Mouse (Mus musculus) cerebellum, adult (tissue): ENCODE data around the gene Prrg2.
A peak's percentile ranks its signal among the peaks of the same experiment; 100 is the strongest.

Experiments
- ATAC-seq: cut with Nextera tagmentation; 2 replicates; pipeline ENCODE4 v1.9.2; 2017; ENCODE audit warnings: mild to moderate bottlenecking, moderate library complexity, mixed read lengths; ENCODE audit not compliant: insufficient number of reproducible peaks, low FRiP score, low TSS enrichment

Prrg2 gene

DNA sequence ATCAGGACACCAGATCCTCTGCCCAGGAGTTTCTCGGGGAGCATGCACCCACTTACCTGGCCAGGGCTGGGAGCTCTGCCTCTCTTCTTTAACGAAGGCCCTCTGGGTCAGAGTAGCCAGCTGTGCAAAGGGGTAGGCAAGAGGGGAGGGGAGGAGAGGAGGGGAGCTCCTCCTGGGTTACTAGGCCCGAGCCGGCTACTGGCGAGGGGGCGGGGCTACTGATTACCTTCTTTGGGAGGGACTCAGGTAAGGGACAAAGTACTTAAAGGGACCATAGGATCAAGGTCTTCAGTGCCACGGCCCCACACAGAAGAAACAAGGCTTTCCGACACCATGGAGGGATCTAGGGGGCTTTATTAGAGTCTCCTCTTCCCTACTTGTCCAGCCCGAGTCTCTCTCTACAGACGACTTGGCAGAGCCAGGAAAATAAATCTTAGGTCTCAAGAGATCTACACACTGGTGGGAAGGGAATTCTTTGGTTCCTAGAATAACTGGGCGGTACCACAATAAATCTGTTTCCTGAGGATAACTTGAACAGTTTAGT lies 873 bp downstream of the Prrg2 start:
- ATAC-seq: no peak

DNA sequence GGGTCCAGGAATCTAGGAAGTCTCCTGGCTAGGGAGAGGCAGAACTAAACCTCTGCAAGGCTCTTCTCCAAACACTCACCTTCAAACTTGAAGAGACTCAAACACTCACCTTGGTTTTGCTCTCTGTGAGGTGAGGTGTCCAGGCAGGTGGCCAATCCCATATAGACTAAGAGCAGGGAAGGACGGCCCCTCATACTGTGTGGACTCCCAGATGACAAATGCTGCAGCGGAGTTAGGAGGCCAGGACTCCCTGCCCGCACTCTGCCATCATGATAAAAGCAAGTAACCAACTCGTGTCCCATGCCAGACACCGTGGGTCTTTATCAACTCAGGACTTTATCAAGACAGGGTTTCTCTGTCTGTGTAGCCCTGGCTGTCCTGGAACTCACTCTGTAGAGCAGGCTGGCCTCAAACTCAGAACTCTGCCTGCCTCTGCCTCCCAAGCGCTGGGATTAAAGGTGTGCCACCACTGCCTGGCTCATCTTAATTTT lies 1.8 kb downstream of the Prrg2 start:
- ATAC-seq: no peak

DNA sequence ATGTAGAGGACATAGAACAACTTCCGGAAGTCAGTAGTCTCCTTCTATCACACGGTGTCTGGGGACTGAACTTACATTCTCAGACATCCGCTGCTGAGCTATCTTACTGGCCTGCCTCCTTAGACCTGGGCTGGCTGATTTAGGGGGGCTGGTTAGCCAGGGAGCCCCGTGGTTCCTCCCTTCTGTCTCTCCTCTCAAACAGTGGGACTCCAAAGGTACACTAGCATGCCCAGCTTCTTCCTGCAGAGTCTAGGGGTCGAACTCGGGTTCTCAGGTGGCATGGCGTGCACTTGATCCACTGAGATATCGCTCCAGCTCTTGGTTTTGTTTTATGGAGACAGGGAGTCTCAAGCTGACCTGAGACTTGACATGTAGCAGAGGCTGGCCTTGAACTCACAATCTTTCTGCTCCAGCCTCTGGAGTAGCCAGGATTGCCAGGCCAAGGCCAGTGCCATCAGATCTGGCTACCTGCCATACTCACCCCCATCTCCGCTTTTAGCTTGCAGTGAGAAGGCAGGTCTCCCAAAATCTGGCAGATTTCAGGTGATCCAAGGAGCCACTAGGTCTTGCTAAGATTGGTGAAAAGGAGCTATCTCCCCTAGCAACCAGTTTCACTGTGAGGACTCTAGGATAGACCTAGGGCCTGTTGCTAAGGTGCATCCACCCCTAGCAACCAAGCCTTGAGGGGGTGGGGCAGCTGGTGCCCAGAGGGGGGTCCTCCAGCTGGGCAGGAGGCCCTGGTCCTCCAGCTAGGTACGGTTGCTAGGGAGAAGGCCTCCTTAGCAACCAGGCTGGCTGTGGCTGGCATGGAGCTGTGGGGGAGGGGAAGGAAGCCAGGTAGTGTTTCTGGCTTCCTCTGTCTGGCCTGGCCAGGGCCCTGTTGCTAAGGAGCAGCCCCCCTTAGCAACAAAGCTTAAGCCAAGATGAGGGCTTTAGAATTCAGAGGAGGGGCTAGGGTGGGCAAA lies 3.6 kb downstream of the Prrg2 start:
- ATAC-seq: no peak

DNA sequence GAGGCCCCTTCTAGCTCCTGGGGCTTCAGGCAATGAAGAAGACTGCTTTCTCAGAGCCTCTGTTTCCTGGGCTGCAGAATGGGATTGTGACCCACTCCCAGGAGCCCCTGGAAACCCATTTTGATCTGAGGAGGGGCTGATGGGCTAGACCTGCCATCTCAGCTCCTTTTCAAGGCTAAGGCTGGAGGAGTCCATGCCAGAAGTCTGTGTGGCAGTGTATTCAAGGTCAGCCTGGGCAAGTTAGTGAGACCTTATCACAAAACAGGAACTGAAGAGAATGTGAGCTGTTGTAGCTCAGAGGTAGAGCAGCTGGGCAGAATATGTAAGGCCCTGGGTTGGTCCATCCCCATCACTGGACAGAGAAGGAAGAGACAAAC lies 5.5 kb downstream of the Prrg2 start:
- no peak for ATAC-seq

DNA sequence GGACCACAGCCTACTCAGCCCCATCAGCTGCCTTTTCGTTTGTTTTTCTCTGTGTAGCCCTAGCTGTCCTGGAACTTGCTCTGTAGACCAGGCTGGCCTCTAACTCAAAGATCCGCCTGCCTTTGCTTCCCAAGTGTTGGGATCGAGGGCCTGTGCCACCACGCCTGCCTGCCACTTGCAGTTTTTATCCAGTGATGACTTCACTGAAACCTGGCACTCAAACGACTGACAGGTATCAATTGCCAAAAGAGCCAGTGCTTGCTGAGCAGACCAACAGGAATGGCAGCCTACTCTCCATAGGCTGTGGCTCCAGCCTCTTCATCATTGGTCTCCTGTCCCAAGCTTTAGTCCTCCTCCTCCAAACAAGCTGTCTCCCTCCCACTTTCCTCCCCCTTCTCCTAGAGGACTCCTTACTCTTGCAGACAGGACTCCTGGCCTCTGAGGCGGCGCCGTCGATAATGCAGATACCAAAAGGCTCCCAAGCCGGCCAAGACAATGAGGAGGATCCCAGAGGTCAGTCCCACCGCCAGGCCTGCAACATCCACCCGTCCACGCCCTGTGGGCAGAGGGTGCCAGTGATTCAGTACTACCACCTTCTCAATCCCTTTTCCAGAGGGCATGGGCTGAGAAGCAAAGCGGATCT lies 6.0 kb downstream of the Prrg2 start:
- ATAC-seq: no peak

DNA sequence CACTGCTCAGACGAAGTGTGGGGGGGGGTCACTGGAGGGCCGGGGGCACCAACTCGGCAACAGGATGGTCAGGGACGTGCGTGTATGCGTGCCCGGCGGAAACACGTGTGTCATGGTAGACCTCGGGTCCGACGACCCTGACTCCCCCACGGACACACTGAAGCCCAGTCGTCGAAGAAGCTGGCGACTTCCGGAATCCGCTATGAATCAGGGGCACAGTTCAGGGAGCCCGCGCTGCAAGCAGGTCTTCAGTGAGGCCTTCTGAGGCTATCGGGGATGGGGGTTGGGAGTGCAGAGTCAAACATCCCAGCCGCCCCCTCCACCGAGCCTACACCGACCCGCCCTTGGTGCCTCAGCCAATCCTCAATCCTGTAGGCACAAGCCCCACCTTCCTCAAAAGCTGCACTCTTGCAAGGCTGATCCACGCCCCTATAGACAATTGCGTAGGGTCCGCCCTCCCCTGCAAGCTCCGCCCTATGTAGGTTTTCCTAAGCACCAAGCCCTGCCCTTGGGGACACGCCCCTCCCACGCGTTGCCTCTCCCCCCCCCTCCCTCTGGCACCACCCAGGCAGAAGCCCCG lies 8.5 kb downstream of the Prrg2 start:
- peak; percentile 84 for ATAC-seq

DNA sequence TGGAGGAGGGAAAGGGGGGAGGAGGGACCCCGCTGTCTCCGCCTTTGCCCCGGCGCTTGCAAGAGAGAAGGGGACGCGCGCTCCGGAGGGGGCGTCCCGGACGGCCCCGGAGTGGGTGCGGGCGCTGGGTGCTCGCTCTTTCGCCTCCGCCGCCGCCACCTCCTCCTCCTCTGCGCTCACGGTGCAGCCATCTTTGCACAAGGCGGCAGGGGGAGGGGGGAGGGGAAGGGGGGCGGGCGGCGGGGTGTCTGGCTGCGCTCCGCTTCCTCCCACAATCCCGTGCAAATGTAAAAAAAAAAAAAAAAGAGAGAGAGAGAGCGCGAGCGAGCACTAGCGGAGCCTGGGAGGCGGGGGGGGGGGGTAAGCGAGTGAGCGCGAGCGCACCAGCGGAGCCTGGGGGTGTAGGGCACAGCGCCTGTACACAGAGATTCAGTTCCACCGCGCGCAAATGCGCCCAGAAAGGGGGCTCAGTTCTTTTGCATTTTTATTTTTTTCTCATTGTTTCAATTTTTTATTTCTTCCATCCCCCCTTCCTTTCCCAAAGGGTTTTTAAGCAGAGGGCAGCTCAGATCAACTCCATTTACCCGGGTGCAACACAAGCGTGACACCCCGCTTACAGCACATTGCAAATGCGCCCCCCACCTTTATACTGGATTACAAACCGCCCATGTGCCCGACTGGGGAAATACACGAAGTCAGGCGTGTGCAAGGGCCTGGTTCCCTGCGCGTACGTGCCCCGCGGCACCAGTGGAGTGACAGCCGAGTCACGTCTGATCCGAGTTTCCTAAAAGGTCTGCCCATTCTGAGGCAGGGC lies 9.2 kb downstream of the Prrg2 start:
- ATAC-seq: no peak; the same call in 1 of the 2 replicates

DNA sequence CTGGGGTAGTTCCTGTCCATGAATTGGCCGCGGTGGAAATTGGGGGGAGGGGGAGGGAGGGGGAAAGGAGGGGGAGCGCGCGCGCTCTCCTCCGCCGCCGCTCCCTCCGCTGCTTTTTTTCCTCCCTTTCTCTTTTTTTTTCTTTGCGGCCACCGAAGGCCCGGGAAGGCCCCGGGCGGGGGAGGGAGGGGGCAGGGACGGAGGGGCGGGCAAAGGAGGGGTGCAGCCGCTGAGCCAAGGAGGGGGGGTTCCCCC lies 9.7 kb downstream of the Prrg2 start, which contains the start of gene Prr12:
Gene Prr12 (minus strand): TSS at position 20 of the 255 bp plus-strand sequence.
- no peak for ATAC-seq

DNA sequence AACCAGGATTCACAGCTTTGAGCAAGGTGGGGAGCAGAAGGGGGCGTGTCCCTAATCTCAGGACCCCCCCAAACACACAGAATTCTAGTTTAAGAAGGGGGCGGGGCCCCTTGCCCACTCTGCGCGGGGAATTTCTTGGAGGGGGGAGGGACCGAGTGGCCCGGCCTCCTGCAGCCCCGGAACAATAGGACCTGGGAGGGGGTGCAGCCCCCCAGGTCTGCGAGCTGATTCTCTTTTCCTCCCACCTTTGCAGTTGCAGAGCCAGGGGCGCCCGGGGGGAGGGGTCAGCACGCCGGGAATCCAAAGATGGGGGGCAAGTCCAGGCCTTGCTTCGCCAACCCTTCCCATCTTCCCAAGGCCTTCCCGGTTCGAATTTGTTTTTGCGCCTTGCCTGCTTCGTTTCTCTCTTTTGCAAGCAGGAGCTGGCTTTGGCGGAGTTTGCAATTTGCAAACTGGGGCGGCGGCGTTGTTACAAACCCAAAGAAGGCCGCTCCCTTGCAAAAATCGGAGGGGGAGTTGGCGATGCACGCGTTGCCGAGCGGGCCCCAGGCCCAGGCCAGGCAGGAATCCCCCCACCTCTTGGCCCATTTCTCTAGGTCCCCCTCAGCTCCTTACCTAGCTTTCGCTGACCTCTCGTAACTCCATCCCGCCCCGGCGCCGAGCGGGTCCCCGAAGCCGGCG lies 10.2 kb downstream of the Prrg2 start:
- ATAC-seq: no peak

DNA sequence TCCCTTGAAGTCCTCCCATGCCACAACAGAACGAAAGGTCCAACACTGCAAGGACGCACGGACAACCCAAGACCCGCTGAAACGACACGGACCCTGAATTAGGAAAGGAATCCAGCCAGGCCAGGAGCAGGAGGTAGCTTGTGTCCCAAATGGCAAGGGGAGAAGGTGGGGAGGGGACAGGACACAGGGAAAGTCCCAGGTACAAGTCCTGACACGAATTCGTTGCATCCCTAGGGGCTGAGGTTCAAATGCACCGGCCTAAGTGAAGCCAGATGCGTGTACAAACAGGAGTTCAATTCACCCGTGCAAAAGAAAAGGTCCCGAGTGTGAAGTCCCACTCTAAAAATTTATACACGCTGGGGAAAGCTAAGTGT lies 10.9 kb downstream of the Prrg2 start:
- no peak for ATAC-seq

DNA sequence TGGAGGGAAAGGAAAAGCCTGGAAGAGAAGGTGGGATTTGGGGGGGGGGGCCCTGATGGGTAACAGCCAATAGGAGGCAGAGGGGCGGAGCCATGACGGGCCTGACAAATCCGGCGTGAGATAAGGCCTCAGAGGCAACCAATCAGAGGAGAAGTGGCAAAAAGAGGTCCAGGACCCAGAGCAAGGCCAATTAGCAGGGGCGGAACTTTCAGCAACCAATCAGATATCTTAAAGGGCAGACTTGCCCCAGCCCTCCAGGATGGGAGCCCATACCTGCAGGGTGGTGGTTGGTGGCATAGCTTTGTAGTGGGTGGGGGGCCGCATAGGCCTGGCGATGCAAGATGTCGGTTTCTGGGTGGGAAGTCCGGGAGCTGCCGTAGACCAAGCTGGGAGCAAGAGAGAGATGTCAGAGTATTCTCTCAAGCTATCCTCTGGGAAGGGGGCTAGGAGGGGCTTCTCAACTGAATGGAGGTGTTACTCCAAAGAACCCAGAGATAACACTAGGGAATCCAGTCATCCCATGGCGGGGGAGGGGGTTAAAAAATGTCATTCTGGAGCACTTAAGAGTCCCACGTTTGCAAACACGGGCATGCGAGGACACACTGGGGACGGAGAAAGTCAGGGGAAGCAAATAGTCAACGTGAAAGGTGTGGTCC lies 11.4 kb downstream of the Prrg2 start:
- ATAC-seq: 0 out of 2 replicates have a peak, but pooled peaks have one; percentile 32

DNA sequence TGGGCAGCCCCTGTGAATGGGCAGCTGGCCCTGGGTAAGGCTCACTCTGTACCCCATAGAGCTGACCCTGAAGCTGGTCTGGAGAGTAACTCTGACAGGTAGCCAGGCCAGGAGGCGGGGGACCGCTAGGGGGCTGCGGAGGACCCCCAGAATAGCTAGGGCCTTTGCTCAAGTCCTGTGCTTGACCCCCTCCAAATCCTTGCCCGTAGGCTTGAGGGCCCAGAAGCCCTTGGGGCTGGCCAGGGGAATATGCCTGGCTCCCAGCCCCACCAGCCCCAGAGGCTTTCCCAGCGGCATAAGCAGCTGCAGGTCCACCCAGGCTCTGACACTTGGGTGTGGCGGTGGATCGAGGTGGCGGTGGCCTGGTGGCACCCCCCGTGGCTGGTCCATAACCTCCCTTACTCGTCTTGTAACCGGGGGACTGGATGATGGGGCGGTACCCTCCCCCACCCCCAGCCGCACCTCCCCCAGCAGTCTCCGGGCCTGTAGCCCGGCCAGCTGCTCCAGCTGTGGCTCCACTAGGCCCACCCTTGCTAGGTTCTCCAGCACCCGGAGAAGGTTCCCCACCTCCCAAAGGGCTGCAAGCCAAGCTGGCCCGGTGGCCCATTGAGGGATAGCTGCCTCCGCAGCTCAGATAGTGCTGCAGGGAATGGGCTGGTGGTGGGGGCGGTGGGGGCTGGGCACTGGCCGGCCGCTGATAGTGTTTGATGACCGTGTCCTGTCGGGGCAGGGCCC lies 13.4 kb downstream of the Prrg2 start:
- ATAC-seq: no peak

DNA sequence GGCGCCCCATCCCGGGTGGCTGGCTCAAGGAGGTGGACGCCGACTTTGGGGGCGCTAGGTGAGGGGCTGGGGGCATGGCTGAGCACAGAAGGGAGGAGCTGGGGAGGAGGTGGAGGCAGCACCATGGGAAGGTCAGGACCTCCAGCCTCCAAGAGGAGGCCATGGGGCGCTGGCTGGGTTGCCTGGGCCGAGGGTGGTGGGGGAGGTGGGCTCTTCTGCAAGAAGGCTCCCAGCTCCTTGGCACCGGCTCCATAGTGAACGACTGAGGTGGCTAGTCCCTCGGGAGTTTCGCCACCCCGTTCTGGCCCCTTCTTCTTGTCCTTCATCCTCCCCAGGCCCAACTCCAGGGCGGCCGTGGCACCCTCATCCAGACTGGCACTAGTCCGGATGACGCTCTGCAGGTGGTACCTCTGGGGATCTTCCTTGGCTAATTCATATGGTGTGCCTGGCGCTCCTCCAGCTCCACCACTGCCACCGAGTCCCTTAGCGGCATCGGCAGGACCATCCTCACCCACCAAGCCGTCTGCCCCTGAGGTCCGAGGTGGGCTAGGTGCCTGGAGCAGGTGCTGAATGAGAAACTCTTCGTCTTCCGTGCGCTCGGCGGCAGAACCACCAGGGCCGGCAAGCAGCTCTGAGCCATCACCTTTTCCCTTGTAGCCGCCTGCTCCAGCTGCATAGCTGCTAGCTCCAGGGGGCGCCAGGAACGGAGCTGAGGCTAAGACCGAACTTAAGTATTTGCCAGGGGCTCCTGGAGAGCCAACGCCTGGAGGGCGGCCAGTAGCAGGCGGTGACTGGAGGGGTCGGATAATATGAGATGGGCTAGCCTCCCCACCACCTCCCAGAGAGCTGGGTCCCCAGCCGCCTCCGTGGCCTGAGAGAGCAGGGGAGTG lies 14.2 kb downstream of the Prrg2 start:
- no peak for ATAC-seq

DNA sequence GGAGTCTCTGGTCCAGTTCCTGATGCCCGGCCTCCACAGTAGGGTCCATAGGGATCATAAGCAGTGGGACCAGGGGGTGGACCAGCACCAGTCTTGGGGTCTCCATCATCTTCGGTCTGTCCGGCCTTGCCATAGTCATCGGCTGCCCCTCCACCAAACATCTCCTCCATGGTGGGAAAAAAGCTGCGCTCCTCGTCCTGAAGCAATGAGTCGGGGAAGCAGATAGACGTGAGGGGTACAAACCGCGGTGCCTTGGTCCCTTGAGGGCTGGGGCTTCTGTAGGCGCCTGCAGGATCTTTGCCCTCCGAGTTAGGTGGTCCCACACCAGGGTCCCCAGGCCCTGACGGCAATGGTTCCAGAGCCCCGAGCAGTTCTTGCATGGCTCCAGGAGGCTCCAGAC lies 15.0 kb downstream of the Prrg2 start:
- no peak for ATAC-seq

DNA sequence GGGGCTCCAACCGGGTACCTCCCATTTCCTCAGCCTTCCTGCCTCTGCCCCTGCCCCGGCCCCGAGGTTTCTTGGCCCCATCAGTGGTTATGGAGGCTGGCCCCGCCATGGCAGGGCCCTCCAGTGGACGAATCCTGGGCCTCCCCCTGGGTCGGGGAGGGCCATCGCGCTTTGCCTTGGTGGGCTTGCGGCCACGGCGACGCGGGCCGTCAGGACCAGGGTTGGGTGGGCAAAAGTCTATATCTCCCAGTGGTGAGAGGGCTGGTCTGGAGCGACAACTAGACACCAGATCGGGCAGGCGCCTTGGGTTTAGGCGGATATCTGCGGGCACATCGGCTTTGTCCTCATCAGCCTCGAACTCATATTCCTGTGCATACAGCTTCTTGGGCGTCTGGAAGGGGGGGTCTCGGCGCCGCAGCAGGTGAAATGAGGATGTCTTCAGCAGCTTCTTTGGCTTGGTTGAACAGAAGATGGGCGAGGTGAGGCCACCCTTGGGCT lies 15.6 kb downstream of the Prrg2 start:
- no peak for ATAC-seq

DNA sequence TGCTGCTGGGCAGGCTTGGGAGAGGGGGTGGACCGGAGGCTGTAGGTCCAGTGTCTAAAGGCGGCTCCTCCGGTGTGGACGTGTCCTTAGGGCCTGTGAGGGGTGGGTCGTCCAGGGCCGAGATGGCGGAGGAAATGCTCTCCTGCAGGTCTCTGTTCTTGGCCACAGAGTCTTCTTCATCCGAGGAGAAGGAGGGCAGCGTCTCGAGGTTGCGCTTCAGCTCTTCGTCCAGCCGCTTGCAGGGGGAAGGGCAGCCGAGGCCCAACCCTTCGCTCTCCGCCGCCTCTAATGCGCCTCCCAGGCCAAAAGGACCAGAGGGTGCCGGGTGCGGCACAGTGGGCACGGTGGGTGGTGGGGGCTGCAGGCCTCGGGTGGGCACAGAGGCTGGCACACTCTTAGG lies 16.7 kb downstream of the Prrg2 start:
- ATAC-seq: no peak

DNA sequence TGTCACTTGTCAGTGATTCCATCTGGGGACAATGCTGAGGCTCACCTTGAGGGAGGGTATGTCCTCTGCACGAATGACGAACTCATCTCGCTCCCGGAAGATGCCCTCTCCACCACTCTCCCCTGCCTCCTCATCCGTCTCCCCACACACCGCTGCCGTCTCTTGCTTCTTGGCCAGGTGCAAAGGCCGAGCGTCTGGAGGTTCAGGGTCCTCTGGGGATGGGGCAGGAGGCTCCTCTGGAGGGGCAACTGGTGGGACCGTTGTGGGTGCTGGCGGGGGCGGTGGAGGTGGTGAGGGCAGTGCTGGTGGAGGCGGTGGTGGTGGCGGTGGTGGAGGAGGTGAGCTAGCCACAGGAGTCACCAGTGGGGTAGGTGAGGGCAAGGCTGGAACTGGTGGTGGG lies 19.2 kb downstream of the Prrg2 start:
- ATAC-seq: no peak
